Mouse (Mus musculus) ES-Bruce4 (cell line): ENCODE results near the gene Fcmr.

Experiments used
- CTCF ChIP-seq: IDR thresholded peaks from one replicate; pipeline ENCODE4 v1.8.1; 2011; ENCODE audit warnings: low read depth, low read length
- POLR2A ChIP-seq: IDR thresholded peaks from one replicate; pipeline ENCODE4 v1.8.1; 2011; ENCODE audit warnings: low read length; ENCODE audit not compliant: insufficient read depth

DNA sequence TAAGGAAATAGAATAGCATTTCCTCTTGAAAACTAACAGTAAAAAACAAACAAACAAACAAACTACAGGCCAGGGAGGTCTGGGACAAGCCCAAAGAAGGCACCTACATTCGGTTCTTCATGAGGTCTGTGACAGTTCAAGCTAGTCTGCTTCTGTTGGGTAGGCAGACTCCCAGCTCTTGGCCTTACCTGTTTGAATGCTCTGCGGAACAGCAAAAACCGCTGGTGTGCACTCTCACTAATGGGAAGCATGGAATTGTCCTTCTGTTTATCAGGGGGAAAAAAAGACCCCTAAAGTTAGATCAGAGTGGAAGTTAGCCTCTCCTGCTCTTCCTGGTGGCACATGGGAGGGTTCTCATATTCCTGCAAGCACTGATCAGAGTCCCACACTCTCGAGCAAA lies 17.7 kb downstream of the Fcmr start:
- TF ChIP-seq CTCF (no peak), POLR2A (no peak)
